Mouse (Mus musculus) adrenal gland, postnatal 10 days (tissue): ENCODE results near the gene Decr2. TPM values are rescaled to one million over a fixed set of nuclear protein-coding genes. Genes with fewer than 3 reads are reported as not detected.
A peak's percentile ranks its signal among the peaks of the same experiment; 100 is the strongest.
"Not testable (repeated sequence)": the region's sequence is repeated elsewhere in the genome, so short reads cannot be mapped to it uniquely, and the experiment has no call there.

ENCODE experiments used
- DNase-seq: peaks from one replicate; pipeline ENCODE4 v3.0.0; 2021; ENCODE audit warnings: mixed read lengths
- total RNA-seq, 2 experiments: library from RNA; stranded (reverse); gene quantifications; 2 replicates each; pipeline ENCODE4 v1.2.3; 2021

Gene Decr2
- total RNA-seq, 2 experiments from 2014 or later: 50.4 to 63.7 TPM

GRCm38 (mm10) chr17:26113181-26113948 is 23.2 kb upstream of the Decr2 start, which contains the start of gene Tmem8:
Gene Tmem8, plus strand, starts transcription at chr17:26113299.
- DNase-seq: peak; percentile 83

DNA sequence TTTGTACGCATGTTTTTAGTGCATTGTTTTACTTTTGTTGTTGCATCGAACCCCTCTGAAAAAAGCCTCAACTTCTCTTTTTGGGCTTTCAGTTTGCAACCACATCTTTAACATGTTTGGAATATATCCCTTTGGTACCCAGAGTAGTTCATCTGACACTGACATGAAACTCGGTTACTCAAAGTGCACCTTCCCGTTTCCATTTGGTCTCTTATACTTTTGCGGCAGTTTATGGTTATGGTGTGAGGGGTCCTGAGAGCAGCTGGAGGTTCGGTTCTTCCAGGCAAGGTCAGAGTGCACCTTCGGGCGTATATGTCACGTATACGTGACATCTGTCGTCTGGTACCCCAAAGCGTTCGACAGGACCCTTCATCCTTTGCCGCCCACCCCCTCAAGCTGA is 22.6 kb upstream of the Decr2 start:
- no peak for DNase-seq

- DNase-seq: no peak
These were observed 21.6 kb upstream of the Decr2 start for GRCm38 (mm10) chr17:26111722-26112121.

- DNase-seq: no peak
These were observed 20.9 kb upstream of the Decr2 start for GRCm38 (mm10) chr17:26111024-26111423.

DNA sequence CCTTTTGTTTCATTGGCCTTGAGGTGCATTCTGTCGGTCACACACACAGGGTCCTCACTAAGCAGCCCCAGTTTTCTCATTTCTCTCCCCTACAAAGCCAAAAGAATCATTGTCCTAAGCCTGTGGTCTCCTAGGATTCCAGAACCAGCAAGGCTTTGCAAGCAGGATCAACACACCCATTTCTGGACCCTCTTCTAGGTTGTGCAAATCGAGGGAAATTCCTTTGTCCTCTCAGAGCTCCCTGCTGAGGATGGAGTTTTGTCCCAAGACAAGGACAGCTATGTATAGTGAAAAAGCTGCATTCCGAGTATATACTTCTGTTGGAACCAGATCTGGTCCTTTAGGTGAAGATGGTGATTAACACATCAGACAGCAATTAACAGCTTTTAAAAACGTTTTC is 20.0 kb upstream of the Decr2 start:
- DNase-seq: no peak

DNA sequence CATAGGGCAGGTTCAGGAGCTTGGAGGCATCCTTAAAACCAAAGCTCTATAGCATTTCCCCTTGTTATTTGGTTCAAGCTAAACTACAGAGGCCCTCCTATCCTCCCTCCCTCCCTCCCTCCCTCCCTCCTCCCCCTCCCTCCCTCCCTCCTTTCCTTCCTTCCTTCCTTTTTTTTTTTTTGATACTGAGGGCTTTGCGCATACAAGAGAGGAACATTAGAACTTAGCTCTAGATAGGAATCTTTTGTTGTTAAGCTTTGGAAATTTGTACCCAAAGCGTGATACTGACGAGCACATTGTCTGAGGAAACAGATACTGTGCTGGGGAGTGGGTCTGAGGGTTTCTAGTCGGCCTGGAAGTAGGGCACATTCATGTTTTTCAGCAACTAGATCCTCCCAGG is 15.5 kb upstream of the Decr2 start:
- DNase-seq: no peak

DNA sequence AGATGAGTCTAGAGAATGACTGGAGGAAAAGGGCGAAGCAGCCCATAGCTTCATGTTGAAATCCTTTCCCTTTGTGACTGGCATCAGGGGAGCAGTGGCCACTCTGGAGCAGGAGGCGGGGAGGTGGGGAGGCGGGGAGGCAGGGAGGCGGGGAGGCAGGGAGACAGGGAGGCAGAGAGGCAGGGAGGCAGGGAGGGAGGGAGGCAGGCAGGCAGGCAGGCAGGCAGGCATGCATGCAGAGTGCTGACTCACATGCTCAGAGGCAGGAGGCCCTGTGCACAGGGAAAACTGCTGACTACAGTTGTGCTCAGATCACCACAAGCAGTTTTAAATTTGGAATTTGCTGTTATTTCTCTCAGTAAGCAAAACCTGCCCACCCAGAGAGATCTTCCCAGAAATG is 11.3 kb upstream of the Decr2 start:
- peak; percentile 28 for DNase-seq

- DNase-seq: no peak
These were observed 10.0 kb upstream of the Decr2 start for GRCm38 (mm10) chr17:26100166-26100565.

GRCm38 (mm10) chr17:26099316-26099715 is 9.2 kb upstream of the Decr2 start:
- not testable (repeated sequence) for DNase-seq

DNA sequence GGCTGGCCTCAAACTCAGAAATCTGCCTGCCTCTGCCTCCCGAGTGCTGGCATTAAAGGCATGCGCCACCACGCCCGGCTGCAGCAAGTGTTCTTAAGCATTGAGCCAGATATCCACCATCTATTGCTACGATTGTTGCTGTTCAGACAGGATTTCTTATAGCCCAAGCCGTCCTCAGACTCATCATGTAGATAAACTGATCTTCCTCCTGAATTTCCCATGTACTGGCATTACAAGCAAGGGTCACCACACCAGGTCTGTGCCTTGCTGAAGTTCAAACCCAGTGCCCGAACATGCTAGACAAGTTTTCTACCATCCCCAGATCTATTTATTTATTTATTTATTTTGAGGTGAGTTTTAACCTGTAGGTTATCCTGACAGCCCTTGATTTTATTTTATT is 8.3 kb upstream of the Decr2 start:
- DNase-seq: no peak

DNA sequence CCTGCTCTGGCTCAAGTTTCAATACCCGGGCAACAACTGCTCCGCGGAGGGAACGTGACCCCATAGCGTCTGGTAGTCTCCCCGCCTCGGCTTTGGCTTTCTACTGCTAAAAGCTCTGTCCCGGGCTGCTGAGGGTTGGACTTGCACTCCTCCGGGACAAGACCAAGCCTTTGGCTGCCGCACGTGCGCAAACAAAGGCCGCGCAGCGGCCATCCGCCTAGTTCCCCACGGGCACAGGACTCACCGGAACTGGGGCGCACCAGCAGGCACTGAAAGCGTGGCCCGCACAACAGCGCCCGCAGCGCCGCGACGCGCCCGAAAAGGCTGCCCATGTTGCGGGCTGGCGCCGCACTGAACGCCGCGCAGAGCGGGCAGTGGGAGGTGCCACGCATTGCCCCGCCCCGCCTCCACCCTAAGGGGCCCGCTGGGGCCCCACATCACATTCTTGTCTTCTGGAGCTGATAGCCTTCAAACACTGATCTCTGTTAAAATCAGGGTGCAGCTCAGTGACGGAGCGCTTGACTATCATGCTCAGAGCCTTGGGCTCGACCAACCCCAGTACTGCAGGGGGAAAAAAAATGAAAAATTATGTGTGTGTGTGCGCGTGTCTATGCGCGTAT is 5.1 kb upstream of the Decr2 start, which contains the start of gene Nme4:
Nme4 (minus strand) TSS at position 482 of the 620 bp plus-strand sequence.
- DNase-seq: peak; percentile 73

DNA sequence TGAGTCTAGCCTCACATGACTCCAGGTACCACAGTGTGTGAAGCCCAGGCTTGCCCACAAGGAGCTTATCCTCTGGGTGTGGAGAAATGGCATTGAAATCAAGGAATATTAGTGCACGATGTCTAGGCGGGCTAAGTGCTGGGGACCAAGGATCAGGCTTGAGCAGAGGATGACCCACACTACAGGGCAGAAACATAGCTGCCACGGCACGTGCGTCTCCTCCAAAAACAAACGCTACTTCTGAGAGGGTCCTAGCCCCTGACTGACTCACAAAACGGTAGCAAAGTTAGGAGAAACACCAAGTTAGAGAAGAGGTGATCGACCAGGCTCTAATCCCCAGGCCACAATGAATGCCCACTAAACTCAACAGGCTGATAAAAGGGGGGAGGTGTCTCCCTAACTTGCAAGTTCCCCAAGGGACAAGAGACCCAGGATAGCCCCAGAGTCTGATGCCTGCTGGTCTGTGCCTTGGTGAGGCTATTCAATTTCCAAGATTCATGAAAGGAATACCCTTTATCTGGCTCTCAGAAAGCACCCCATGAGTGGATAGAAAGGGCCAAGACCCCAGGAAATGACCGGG is 4.5 kb upstream of the Decr2 start:
- DNase-seq: no peak

DNA sequence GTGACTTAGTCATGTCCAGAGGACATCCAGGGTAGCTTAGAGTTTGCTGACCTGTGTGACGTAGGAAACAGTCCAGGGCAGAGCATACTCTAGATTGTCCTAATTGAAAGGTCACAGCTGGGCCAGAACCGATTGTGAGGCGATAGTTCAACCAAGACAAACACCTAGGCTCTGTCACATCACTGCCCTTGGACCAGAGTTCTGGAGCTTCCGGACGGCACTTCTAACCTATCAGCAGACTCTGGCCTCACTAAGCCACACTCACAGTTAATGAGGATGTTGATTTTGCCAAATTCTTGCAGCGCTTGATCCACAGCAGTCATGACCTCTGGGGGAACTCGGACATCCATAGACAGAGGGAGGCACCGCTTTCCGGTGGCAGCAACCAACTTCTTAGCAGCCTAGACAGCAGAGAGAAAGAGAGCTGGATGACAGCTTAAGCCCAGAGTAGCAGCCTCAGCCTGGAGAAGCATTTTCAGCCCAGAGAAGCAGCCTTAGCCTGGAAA is 3.0 kb downstream of the Decr2 start:
- no peak for DNase-seq

DNA sequence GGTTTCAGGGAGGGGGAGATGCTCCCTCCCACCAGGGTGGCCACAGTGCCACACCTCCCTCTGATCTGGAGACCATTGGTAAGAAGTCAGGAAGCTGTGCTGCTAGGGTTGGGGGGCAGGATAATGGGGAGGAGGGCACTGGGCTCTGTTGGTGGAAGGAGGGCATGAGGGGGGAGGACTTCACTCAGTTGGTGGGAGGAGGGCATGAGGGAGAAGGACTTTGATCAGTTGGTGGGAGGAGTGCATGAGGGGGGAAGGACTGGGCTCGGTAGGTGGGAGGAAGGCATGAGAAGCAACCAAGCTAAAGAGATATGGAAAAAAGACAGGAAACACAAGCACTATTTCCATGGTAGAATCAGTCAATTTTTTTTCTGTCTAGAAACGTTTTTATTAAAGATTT is 9.3 kb downstream of the Decr2 start:
- DNase-seq: no peak

DNA sequence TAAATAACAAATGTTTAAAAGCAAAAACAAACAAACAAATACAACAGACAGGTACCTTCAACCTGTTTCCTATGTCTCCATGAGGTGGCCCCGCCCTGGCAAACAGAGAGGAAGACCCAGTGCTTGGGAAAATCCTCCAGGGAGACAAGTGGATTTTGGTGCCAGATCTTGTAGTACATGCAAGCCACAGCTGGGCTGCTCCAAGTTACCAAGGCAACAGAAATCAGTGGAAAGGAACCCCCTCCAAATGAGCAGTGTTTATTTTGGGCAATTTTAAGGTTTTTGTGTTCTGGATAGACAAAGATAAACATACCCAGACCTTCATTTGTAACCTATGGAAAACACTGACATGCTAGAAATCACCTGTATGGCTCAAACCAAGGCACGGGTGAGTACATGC is 11.3 kb downstream of the Decr2 start:
- DNase-seq: no peak

GRCm38 (mm10) chr17:26075246-26075645 is 14.9 kb downstream of the Decr2 start:
- DNase-seq: no peak

DNA sequence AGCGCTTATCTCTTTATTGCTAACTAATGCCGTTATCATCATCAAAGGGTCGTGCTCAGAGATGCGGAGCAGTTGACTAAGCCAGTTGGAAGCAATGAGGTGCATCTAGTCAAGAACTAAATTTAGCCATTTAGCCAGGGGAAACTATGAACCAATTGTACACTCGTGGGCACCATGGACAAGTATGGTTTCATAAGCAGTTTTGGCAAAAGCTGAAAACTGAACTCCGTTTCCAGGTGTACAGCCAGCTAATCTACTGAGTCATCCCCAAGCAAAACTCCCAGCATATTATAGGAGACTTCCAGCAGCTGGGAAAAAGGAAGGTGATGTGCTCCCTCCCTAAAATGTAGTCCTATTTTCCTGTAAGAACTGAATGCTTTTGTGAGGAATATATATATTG is 20.0 kb downstream of the Decr2 start:
- DNase-seq: no peak

DNA sequence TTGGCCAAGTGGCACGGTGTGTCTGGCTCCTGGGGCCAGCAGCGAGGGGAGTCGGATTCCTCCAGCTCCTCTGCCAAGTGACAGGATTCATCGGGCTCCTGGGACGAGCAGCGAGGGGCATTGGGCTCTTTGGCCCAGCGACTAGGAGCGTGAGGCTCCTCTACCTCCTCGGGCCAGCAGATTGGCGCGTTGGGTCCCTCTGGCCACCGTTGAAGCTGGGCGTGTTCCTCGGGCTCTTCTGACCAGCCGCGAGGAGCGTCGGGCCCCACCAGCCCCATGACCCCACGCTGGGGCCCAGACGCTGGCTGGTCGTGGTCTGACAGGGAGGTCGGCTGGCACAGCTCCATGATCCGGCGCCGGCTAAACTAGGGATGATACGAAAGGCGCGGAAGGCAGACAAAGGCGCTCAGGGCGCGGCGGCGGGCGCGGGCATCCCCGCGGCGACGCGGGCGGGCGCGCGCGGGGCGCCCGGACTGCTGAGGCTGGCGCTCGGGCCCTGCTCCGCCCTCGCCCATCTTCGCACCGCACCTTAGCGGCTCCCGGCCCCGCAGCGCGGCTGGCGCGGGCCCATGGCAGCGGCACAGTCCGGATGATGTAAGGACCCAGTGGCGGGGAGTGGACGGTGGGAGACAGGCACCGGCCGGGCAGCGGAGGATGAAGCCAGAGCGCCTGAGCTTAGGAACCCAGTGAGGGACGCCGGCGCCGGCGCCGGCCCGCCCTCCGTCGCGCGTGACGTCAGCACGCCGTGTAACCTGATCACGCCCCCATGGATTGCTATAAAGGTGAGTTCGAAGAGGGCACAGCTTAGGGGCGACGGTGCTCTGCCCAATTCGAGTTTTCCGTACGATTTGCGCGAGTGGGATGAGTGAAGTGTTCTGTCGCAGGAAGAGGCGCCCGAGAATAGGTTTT is 21.1 kb downstream of the Decr2 start, which contains the start of gene Rab11fip3:
Rab11fip3 (minus strand) TSS at position 725 of the 909 bp plus-strand sequence.
- DNase-seq: peak; percentile 92

- peak; percentile 20 for DNase-seq
These were observed 21.9 kb downstream of the Decr2 start for GRCm38 (mm10) chr17:26068024-26068830.

DNA sequence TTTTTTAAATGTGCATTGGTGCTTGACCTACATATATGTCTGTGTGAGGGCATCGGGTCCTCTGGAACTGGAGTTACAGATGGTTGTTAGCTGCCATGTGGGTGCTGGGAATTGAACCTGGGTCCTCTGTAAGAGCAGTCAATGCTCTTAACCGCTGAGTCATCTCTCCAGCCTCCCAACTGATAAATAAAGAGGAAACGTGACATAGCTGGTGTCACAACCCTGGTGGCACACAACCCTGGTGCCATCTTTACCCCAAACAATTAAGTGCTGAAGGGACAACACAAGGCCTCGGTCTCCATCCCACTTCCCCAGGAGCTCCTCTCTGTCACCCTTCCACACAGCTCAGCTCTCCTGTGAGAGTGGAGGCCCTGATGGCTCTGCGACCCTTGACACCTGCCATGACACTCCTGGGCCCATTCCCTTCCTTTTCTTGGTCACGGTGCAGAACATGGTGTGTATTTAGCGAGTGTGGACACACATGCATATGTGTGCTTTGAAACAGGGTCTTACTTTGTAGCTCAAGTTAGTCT is 23.6 kb downstream of the Decr2 start:
- DNase-seq: no peak

DNA sequence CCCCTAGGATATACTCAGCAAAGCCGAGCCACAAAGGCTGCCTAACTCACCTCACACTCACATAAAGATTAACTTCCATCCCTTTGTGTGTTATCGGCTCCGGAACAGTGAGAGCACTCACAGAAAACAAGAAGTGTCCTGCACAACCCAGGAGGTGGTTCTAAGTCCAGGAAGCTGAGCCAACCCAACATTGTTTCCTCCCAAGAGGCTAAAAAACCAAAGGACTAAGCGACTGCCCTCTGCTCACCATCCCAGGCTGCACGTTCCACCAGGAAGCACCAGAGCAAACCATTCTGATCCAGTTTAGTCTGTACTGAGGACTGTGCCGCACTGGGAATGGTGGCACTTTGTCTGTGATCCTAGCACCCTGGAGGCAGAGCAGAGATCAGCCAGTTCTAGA is 25.2 kb downstream of the Decr2 start:
- DNase-seq: no peak
